Mouse (Mus musculus): ENCODE measurements around the gene Cep44. TPM values are rescaled to one million over a fixed set of nuclear protein-coding genes. Genes with fewer than 3 reads are reported as not detected.
A peak's percentile ranks its signal among the peaks of the same experiment; 100 is the strongest.

Gene Cep44
- total RNA-seq, 2 experiments from 2014 or later, result 19.5 to 24.8 TPM

DNA sequence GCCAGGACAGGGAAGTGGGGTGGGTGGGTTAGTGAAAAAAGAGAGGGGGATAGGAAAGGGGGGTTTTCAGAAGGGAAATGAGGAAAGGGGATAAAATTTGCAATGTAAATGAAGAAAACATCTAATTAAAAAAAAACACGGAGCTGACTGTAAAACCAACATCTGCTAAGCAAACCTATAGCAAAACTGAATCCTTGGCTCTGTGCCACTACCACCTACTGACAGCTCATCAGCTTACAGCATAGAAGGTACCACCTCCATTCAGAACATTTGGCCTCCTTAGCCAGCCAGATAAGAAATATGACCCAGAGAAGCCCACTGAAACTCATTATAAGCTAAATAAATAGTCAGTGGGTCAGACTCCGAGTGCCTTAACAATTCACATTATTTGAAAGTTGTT lies 61.4 kb downstream of the Cep44 start:
- DNase-seq (ENCODE audit: low spot score in 2 of 2), result no peak

DNA sequence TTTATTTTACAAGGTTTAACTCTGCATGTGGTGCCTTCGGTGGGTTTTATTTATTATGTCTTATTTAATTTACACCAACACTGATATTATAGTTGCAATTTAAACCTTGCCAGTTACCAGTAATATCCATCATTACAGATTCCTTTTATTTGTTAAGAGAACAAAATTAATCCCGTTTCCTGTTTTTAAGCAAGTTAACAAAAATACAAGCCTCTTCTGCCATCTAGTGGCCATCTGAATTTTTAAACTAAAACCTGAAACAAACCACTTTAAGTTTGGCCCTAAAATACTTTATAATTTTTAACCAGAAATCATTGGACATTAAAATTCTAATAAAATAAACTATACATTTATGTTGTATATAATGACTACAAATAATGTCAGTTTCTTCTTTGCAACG lies 64.8 kb downstream of the Cep44 start:
- DNase-seq (ENCODE audit: low spot score in 2 of 2), result peak in 1 of 2 experiments; percentile 24

Small RNA genes lying within 50 kb of the gene (microRNA-seq; reads per million reads assigned to microRNA genes)
- gene Gm25992, result 0 reads per million in 2 experiments

Other genes with a start within 250 kb of the Cep44 start
- 10 to 100 TPM; 33.2 to 34.2 TPM for gene Fbxo8, start within 50 bp of the Cep44 start, total RNA-seq (2021)